Mouse (Mus musculus): ENCODE results near the gene Cela1. TPM values are rescaled to one million over a fixed set of nuclear protein-coding genes. Genes with fewer than 3 reads are reported as not detected.

Gene Cela1
- polyA plus RNA-seq, 1 experiment from 2014 or later: 2.4 TPM

DNA sequence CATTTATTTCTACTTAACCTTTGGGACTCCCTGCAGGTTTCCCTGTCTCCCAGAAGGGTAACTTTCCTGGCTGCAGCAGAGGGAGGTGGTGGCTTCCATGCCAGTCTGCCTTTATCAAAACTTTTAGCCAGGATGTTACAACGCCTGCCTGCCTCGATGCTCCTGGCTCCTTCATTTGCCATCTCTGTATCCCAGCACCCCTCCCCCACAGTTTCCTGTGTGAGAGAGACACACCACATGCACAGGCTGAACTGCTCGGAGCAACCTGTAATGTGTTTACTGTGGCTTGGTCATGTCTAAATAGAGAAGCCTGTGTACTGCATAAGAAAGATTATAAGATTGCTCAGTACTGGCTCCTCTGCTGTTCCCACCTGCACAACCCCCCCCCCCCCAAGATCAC lies 7.3 kb downstream of the Cela1 start:
- Histone ChIP-seq H3K9me3 (no peaks in the 10 kb centered on the region), H3K4me3 (no peak overlapping the region), H3K36me3 (no peaks in the 10 kb centered on the region), H3K4me1 (peaks cover 25% of the 10 kb centered on the region), H3K27ac (peak overlapping the region; percentile 36; the same call in 1 of the 2 replicates), H3K27me3 (ENCODE audit: insufficient read depth, poor library complexity, severe bottlenecking) (0 out of 2 replicates have a peak, but pooled peaks cover 13% of the 10 kb centered on the region)
- 42% methylated on average over 3 of the region's 3 CpGs for WGBS
- no peak for DNase-seq (ENCODE audit: low spot score)

DNA sequence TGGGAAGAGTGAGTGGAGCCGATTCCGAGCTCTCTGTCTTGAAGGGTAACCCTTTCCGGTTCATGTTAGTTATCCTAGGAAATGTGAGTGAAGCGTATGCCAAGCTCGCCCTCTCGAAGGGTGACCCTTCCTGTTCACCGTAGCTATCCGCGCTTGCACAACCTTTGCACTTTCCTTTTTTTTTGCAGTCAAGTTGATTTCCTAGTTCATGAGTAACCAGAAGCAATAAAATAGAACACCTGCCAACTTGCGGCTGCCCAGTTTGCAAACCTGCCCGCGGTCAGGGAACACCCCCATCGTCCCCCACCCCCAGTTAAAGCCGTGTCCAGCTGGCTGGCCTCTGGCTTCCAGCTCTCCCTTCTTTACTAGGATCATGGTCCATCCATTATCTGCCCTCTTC lies 8.7 kb downstream of the Cela1 start:
- H3K27ac ChIP-seq: no peak overlapping the region
- no peaks in the 10 kb centered on the region for H3K27me3 ChIP-seq (ENCODE audit: insufficient read depth, poor library complexity, severe bottlenecking)
- no peaks in the 10 kb centered on the region for H3K9me3 ChIP-seq
- DNase-seq (ENCODE audit: low spot score): no peak
- 90% methylated on average over 14 of the region's 14 CpGs for WGBS
- no peak overlapping the region for H3K4me3 ChIP-seq
- no peaks in the 10 kb centered on the region for H3K36me3 ChIP-seq
- H3K4me1 ChIP-seq: peaks cover 35% of the 10 kb centered on the region

DNA sequence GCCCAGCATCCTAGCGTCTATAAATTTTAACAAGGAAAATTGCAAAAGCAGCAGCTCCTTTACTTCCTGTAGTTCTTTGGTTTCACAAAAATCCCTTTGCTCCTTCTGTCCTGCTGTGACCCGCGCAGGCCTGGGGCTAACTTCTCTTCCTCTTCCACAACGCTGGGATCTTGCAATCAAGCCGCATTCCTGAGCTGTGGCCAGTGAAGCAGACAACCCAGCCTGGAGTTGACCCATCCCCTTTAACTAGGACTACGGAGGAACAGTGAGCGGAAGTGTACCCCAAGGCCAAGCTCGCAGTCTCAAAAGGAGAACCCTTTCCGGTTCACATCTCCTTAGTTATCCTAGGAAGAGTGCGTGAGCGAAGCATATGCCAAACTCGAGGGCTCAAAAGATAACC lies 9.1 kb downstream of the Cela1 start:
- Histone ChIP-seq H3K9me3 (no peaks in the 10 kb centered on the region), H3K27me3 (ENCODE audit: insufficient read depth, poor library complexity, severe bottlenecking) (no peaks in the 10 kb centered on the region), H3K4me3 (no peak overlapping the region), H3K27ac (no peak overlapping the region), H3K36me3 (no peaks in the 10 kb centered on the region), H3K4me1 (peaks cover 39% of the 10 kb centered on the region)
- DNase-seq (ENCODE audit: low spot score): no peak
- WGBS: 74% methylated on average over 12 of the region's 12 CpGs

DNA sequence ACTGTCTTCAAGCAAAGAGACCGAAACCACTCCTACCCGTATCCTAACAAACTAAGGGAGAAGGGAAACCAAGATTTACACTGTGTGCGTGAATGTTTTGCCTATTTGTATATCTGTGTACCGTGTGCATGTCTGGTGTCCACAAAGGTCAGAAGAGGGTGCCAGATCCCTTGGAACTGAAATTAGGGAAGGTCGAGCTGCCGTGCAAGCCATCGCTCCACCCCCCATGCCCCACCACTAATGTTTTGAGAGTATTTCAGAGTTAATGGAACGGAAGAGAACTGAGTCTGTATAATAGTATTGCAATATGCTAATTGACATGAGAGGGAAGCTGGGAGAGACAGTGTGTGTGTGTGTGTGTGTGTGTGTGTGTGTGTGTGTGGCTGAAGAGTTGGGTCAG lies 10.0 kb downstream of the Cela1 start:
- H3K36me3 ChIP-seq: no peaks in the 10 kb centered on the region
- 90% methylated on average over 8 of the region's 8 CpGs for WGBS
- H3K27ac ChIP-seq: no peak overlapping the region
- no peaks in the 10 kb centered on the region for H3K9me3 ChIP-seq
- H3K4me3 ChIP-seq: no peak overlapping the region
- DNase-seq (ENCODE audit: low spot score): no peak
- H3K4me1 ChIP-seq: peaks cover 41% of the 10 kb centered on the region
- no peaks in the 10 kb centered on the region for H3K27me3 ChIP-seq (ENCODE audit: insufficient read depth, poor library complexity, severe bottlenecking)

DNA sequence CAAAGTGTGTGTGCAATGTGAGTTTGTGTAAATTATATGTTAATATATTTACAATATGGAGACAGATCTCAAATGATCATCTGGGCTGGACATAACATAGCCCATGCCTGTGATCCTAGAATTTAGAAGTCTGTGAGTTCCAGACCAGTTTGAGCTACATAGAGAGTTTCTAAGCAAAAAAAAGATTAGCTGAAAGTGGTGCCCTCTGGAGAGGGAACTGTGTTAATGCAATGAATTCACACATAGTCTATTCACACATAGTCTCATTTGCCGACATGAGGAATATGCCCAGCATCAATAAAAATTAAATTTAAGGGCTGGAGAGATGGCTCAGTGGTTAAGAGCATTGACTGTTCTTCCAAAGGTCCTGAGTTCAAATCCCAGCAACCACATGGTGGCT lies 11.2 kb downstream of the Cela1 start:
- Histone ChIP-seq H3K27me3 (ENCODE audit: insufficient read depth, poor library complexity, severe bottlenecking) (no peaks in the 10 kb centered on the region), H3K27ac (no peak overlapping the region)
- 86% methylated on average over 1 of the region's 1 CpGs for WGBS

DNA sequence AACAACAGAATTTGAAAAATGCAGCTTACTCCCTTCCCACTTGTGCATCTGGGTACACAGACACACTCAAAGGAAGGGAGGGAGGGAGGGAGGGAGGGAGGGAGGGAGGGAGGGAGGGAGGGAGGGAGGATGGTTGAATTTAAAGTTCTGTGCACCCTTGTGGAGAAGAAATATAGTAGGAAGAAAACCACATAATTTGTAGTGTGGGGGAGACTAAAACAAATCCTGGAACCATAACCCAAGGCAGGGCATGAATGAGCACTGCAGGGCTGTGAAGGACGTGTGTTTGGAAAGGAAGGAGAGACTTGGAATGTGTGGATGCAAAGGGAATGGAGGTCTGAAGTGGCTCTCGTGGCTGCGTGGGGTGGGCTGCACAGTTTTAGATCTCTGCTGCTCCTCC lies 12.2 kb downstream of the Cela1 start:
- Histone ChIP-seq H3K36me3 (no peaks in the 10 kb centered on the region), H3K27ac (no peak overlapping the region), H3K9me3 (no peaks in the 10 kb centered on the region), H3K27me3 (ENCODE audit: insufficient read depth, poor library complexity, severe bottlenecking) (no peaks in the 10 kb centered on the region), H3K4me1 (peaks cover 28% of the 10 kb centered on the region), H3K4me3 (no peak overlapping the region)
- no peak for DNase-seq (ENCODE audit: low spot score)
- WGBS: 48% methylated on average over 3 of the region's 3 CpGs

More for the DNA sequence above, 11.2 kb downstream of the Cela1 start:
- DNase-seq (ENCODE audit: low spot score): no peak
- no peaks in the 10 kb centered on the region for H3K36me3 ChIP-seq
- no peak overlapping the region for H3K4me3 ChIP-seq
- H3K4me1 ChIP-seq: peaks cover 38% of the 10 kb centered on the region
- no peaks in the 10 kb centered on the region for H3K9me3 ChIP-seq

DNA sequence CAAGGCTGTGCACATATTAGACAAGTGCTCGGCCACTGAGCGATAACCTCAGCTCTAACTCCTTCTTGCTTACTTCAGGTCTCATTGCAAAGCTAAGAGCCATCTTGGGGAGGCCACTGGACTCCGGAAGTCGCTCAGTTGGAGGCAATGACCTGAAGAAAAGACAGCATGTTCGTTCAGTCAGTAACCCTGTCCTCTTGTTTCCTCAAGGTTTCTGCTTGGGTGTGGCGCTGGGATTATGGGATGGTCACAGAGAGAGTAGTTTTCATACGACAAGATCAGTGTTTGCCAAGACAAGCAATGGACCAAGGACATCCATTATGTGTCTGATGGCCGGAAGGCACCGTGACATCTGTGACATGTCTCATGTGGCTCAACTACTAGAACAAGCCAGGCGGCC lies 13.2 kb downstream of the Cela1 start:
- WGBS: 84% methylated on average over 10 of the region's 10 CpGs
- Histone ChIP-seq H3K4me1 (peaks cover 25% of the 10 kb centered on the region), H3K27ac (peak overlapping the region; percentile 68), H3K9me3 (no peaks in the 10 kb centered on the region), H3K27me3 (ENCODE audit: insufficient read depth, poor library complexity, severe bottlenecking) (0 out of 2 replicates have a peak, but pooled peaks cover under 1% of the 10 kb centered on the region), H3K4me3 (no peak overlapping the region), H3K36me3 (no peaks in the 10 kb centered on the region)
- DNase-seq (ENCODE audit: low spot score): no peak

DNA sequence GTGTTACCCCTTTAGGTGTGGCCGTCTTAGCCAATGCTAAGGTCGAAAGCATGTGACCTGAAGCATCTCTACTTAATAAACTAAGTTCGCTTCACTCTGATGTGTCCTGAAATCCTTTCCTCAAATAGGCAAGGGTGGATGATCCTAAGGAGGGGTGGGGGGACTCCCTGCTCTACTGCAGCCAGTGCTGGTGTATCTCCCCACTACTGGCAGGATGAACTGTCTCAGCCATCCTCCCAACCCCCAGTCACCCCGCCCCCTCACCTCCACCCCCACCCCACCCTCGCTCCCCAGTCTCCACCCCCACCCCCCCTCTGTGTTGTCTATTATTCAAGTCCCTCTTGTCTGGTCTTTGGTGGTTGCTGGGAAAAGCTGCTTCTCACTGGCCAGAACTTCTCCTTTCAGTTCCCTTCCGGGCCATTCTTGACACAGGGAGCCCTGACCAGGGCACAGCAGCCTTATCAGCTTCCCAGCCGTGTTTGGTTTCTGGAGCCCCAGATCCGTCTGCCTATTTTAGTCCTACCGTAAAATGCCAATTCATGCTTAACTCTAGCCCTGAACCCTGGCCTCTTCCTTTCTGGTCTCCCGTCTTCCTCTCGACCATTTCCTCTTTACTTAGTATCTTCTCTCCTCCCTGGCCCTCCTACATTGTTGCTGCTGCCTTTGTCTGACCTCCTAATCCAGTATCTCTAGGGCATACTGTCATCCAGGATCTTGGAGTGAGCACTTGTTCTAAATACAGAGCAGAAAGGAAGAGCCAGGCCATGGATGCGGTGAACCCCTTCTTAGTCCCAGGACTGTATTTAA lies 13.9 kb downstream of the Cela1 start:
- WGBS: 23% methylated on average over 12 of the region's 12 CpGs
- peak overlapping the region; percentile 13; the same call in 1 of the 2 replicates for H3K4me3 ChIP-seq
- H3K9me3 ChIP-seq: no peaks in the 10 kb centered on the region
- peaks cover 29% of the 10 kb centered on the region for H3K4me1 ChIP-seq
- H3K27ac ChIP-seq: peak overlapping the region; percentile 68
- no peak for DNase-seq (ENCODE audit: low spot score)
- no peaks in the 10 kb centered on the region for H3K36me3 ChIP-seq
- H3K27me3 ChIP-seq (ENCODE audit: insufficient read depth, poor library complexity, severe bottlenecking): 0 out of 2 replicates have a peak, but pooled peaks cover 5% of the 10 kb centered on the region

DNA sequence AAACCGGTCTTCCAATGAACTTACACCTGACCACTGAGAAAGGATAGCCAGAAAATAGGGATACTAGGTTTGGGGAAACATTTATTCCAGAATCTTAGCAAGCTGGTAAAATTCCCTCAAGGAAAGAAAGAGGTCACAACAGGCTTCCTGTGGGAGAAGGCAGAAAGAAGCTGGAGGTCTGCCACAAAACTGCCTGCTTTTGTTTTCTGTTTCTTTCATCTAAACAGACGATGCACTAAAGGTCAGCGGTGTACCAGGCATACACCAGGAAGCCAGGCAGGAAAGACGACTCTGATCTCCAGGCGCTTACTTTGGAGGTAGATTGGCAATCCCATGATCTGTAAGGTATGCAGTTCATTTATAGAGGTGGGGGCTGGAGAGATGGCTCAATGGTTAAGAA lies 16.9 kb downstream of the Cela1 start:
- Histone ChIP-seq H3K4me3 (no peak overlapping the region), H3K4me1 (peaks cover 53% of the 10 kb centered on the region), H3K36me3 (no peaks in the 10 kb centered on the region), H3K9me3 (no peaks in the 10 kb centered on the region), H3K27ac (no peak overlapping the region), H3K27me3 (ENCODE audit: insufficient read depth, poor library complexity, severe bottlenecking) (0 out of 2 replicates have a peak, but pooled peaks cover 5% of the 10 kb centered on the region)
- no peak for DNase-seq (ENCODE audit: low spot score)
- 71% methylated on average over 5 of the region's 5 CpGs for WGBS

DNA sequence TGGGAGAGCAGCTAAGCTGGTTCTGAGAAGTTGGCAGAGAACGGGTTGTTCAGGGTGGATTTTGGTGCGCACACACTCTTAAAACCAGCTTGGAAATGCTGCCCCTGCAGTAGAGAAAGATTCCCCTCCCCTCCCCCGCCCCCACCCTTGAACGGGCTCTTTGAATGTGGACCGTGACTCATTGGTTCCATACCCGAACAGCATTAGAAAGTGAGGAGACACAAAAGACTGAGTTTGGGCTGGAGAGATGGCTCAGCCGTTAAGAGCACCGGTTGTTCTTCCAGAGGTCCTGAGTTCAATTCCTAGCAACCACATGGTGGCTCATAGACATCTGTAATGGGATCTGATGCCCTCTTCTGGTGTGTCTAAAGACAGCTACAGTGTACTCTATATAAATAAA lies 17.7 kb downstream of the Cela1 start:
- no peaks in the 10 kb centered on the region for H3K36me3 ChIP-seq
- no peak for DNase-seq (ENCODE audit: low spot score)
- H3K4me1 ChIP-seq: peaks cover 54% of the 10 kb centered on the region
- no peak overlapping the region for H3K4me3 ChIP-seq
- H3K27me3 ChIP-seq (ENCODE audit: insufficient read depth, poor library complexity, severe bottlenecking): 0 out of 2 replicates have a peak, but pooled peaks cover 5% of the 10 kb centered on the region
- H3K9me3 ChIP-seq: no peaks in the 10 kb centered on the region
- no peak overlapping the region for H3K27ac ChIP-seq
- 82% methylated on average over 8 of the region's 8 CpGs for WGBS

DNA sequence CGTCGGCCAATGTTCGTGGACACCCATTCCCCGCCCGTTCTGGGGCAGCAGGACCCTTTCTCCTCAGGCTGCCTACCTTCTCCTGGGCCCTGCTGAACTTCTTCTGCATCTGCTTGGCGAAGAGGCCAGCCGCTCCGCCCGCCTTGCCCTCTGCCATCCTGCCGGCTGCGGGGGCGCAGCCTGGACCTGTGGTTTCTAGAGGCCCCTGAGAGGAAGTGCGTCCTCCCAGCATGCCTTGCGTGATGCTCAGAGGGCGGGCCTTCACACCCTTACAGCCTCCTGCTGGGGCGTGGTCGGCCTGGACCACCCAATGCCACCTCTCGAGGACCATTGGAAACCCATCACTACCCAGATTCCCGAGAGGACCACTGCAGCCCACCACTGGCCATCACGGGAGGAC lies 18.4 kb downstream of the Cela1 start, which contains the start of gene Bin2:
Gene Bin2, minus strand, starts transcription at position 217 of the 400 bp plus-strand sequence.
- Histone ChIP-seq H3K4me1 (peaks cover 51% of the 10 kb centered on the region), H3K27me3 (ENCODE audit: insufficient read depth, poor library complexity, severe bottlenecking) (0 out of 2 replicates have a peak, but pooled peaks cover 5% of the 10 kb centered on the region), H3K9me3 (no peaks in the 10 kb centered on the region), H3K27ac (no peak within 1 kb of the TSS), H3K4me3 (no peak within 1 kb of the TSS), H3K36me3 (no peaks in the 10 kb centered on the region)
- DNase-seq (ENCODE audit: low spot score): no peak
- WGBS: 85% methylated on average over 20 of the region's 20 CpGs

DNA sequence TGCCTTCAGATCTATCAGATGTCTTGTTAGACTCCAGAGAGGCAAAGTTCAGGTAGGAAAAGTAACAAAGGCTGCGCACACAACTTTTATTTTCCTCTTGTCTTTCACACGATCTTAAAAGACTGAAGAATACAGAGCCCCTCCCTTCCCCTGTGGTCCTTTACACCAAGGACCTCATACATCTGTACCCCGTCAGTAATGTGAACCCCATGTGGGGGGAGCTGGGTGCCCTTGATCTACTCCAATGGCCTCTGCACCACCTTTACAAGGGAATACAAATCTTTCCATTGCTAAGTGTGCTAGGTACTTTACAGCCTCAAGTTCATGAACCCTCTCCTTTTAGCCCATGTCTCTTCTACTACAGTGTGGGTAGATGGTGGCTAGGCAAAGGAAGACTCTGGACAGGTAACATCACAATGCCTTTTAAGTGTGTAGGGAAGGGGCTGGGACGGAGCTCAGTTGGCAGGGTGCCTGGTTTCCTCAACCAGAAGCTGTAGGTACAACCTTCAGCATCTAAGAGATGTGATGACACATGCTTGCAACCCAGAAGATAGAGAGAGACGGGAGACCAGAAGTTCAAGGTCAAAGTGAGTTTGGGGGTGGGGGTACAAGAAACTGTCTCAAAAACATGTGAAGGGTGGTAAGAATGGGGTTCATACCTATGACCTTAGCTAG lies 19.7 kb downstream of the Cela1 start:
- no peaks in the 10 kb centered on the region for H3K36me3 ChIP-seq
- 0 out of 2 replicates have a peak overlapping the region, but pooled peaks have one; percentile 84 for H3K27ac ChIP-seq
- WGBS: 64% methylated on average over 5 of the region's 5 CpGs
- H3K9me3 ChIP-seq: no peaks in the 10 kb centered on the region
- H3K27me3 ChIP-seq (ENCODE audit: insufficient read depth, poor library complexity, severe bottlenecking): 0 out of 2 replicates have a peak, but pooled peaks cover 5% of the 10 kb centered on the region
- DNase-seq (ENCODE audit: low spot score): no peak
- peaks cover 38% of the 10 kb centered on the region for H3K4me1 ChIP-seq
- no peak overlapping the region for H3K4me3 ChIP-seq

DNA sequence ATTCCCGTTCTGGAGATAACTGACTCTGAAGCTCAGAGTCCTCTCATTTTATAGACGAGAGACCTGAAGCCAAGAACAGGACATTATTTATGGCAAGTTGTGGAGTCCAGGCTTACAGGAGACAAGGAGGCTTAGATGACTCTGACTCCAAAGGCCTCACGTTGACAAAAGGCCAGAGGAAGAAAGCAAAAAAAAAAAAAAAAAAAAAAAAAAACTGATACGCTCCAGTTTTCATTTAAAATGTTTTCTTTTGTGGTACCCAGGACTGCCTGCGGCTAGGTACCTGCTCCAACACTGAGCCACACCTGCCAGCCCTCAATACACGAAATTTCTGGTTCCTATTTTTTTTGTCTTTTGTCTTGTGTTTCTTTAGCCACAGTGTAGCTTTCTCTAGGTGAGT lies 20.3 kb downstream of the Cela1 start:
- Histone ChIP-seq H3K27me3 (ENCODE audit: insufficient read depth, poor library complexity, severe bottlenecking) (0 out of 2 replicates have a peak, but pooled peaks cover 5% of the 10 kb centered on the region), H3K36me3 (no peaks in the 10 kb centered on the region), H3K4me3 (no peak overlapping the region), H3K4me1 (peaks cover 38% of the 10 kb centered on the region), H3K9me3 (no peaks in the 10 kb centered on the region), H3K27ac (peak overlapping the region; percentile 84; the same call in 1 of the 2 replicates)
- 48% methylated on average over 6 of the region's 6 CpGs for WGBS
- DNase-seq (ENCODE audit: low spot score): no peak

Measured in heart, embryonic 10.5 days (tissue).